In the genomic region with DNA sequence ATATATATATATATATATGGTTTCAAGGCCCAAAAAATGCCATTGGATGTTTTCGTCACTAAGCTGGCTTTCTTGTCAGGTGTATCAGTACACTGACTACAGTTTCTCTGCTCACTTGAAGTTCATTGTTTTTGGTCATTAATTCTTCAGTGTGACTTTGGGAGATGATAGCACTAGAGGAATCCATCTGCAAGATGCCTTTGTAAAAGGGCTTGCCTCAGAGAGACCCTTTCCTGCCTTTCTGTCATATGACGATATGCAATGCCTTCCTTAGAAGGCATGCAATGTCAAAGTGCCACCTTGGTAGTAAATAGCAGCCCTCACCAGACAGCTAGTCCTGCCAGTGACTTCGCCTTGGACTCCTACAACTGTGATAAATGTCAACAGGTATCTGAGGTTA, we compare ENCODE assay signal across 8 mouse cellular contexts. TPM values are rescaled to one million over a fixed set of nuclear protein-coding genes. Genes with fewer than 3 reads are reported as not detected.
DNase-seq lines count a peak whose midpoint lies in the region; ATAC-seq and TF ChIP-seq lines count a peak whose summit lies in the region.

No protein-coding gene starts in this region.

- TF ChIP-seq CTCF in hindbrain, postnatal 0 days (IDR thresholded peaks at IDR 0.05; ENCODE audit: low read depth), result no peak

- peaks cover 21% of the 10 kb centered on the region for H3K4me1 ChIP-seq in kidney, embryonic 15.5 days
- peaks cover 7% of the 10 kb centered on the region; the same call in 1 of the 2 replicates for H3K4me1 ChIP-seq in embryonic facial prominence, embryonic 11.5 days (ENCODE audit: control insufficient read depth, insufficient read depth, low read length)
- peaks cover 8% of the 10 kb centered on the region for H3K4me1 ChIP-seq in hindbrain, postnatal 0 days (ENCODE audit: insufficient read depth, low read length)
- peaks cover 30% of the 10 kb centered on the region for H3K4me1 ChIP-seq in midbrain, embryonic 15.5 days

- 0 out of 2 replicates have a peak overlapping the region, but pooled peaks have one; percentile 69 for H3K27ac ChIP-seq in kidney, embryonic 15.5 days
- H3K27ac ChIP-seq in embryonic facial prominence, embryonic 11.5 days (replicated peaks; ENCODE audit: low read depth, low read length), result no peak overlapping the region
- no peak overlapping the region for H3K27ac ChIP-seq in hindbrain, postnatal 0 days
- H3K27ac ChIP-seq in midbrain, embryonic 15.5 days, result 0 out of 2 replicates have a peak overlapping the region, but pooled peaks have one; percentile 48

- peaks cover 13% of the 10 kb centered on the region; the same call in 1 of the 2 replicates for H3K27me3 ChIP-seq in kidney, embryonic 15.5 days
- no peaks in the 10 kb centered on the region; the same call in 1 of the 2 replicates for H3K27me3 ChIP-seq in embryonic facial prominence, embryonic 11.5 days (ENCODE audit: control insufficient read depth, insufficient read depth, low read length)
- no peaks in the 10 kb centered on the region for H3K27me3 ChIP-seq in hindbrain, postnatal 0 days (ENCODE audit: insufficient read depth, low read length)
- 0 out of 2 replicates have a peak, but pooled peaks cover under 1% of the 10 kb centered on the region for H3K27me3 ChIP-seq in midbrain, embryonic 15.5 days (replicated peaks)

- H3K36me3 ChIP-seq in kidney, embryonic 15.5 days, result peaks cover 15% of the 10 kb centered on the region
- no peaks in the 10 kb centered on the region for H3K36me3 ChIP-seq in embryonic facial prominence, embryonic 11.5 days (replicated peaks; ENCODE audit: control insufficient read depth, insufficient read depth, low read depth, low read length)
- no peaks in the 10 kb centered on the region for H3K36me3 ChIP-seq in hindbrain, postnatal 0 days (ENCODE audit: insufficient read depth, low read length)
- H3K36me3 ChIP-seq in midbrain, embryonic 15.5 days (replicated peaks), result 0 out of 2 replicates have a peak, but pooled peaks cover 4% of the 10 kb centered on the region

- no peak for DNase-seq in kidney, adult 11 months
- DNase-seq in embryonic facial prominence, embryonic 11.5 days (ENCODE audit: low spot score), result no peak
- DNase-seq in hindbrain, postnatal 0 days (ENCODE audit: low spot score), result no peak
- DNase-seq in right cerebral cortex, postnatal 10 days (ENCODE audit: low spot score in 2 of 2), result no peak
- no peak for DNase-seq in adipocyte (ENCODE audit: low spot score)
- no peak for DNase-seq in kidney, adult 8-10 months

- peak overlapping the region; percentile 69 for H3K4me3 ChIP-seq in kidney, embryonic 15.5 days (replicated peaks)
- peak overlapping the region; percentile 97 for H3K4me3 ChIP-seq in embryonic facial prominence, embryonic 11.5 days (ENCODE audit: low read depth, low read length)
- peak overlapping the region; percentile 100; the same call in 1 of the 2 replicates for H3K4me3 ChIP-seq in hindbrain, postnatal 0 days (ENCODE audit: low read length)
- H3K4me3 ChIP-seq in midbrain, embryonic 15.5 days, result peak overlapping the region; percentile 97; the same call in 1 of the 2 replicates

- peak overlapping the region; percentile 62 for H3K4me2 ChIP-seq in kidney, embryonic 15.5 days
- H3K4me2 ChIP-seq in embryonic facial prominence, embryonic 11.5 days (ENCODE audit: low read depth, low read length), result peak overlapping the region; percentile 38
- peak overlapping the region; percentile 97 for H3K4me2 ChIP-seq in hindbrain, postnatal 0 days (ENCODE audit: low read depth, low read length)
- H3K4me2 ChIP-seq in midbrain, embryonic 15.5 days, result peak overlapping the region; percentile 91

- no peaks in the 10 kb centered on the region for H3K9me3 ChIP-seq in kidney, embryonic 15.5 days (replicated peaks)
- no peaks in the 10 kb centered on the region for H3K9me3 ChIP-seq in embryonic facial prominence, embryonic 11.5 days (replicated peaks; ENCODE audit: control insufficient read depth, low read length)
- no peaks in the 10 kb centered on the region for H3K9me3 ChIP-seq in hindbrain, postnatal 0 days (ENCODE audit: low read length)
- no peaks in the 10 kb centered on the region for H3K9me3 ChIP-seq in midbrain, embryonic 15.5 days

- H3K9ac ChIP-seq in kidney, embryonic 15.5 days, result peak overlapping the region; percentile 85; the same call in 1 of the 2 replicates
- no peak overlapping the region for H3K9ac ChIP-seq in embryonic facial prominence, embryonic 11.5 days (replicated peaks; ENCODE audit: low read length)
- H3K9ac ChIP-seq in hindbrain, postnatal 0 days (replicated peaks; ENCODE audit: low read length), result no peak overlapping the region
- no peak overlapping the region for H3K9ac ChIP-seq in midbrain, embryonic 15.5 days

- 60% methylated on average over 3 of the region's 3 CpGs for WGBS in kidney, embryonic 15.5 days
- 66% methylated on average over 3 of the region's 3 CpGs for WGBS in embryonic facial prominence, embryonic 11.5 days
- 64% methylated on average over 3 of the region's 3 CpGs for WGBS in hindbrain, postnatal 0 days
- 70% methylated on average over 3 of the region's 3 CpGs for WGBS in midbrain, embryonic 15.5 days

- ATAC-seq in kidney, embryonic 15.5 days (replicated peaks; ENCODE audit: low FRiP score), result no peak
- no peak; the same call in 1 of the 2 replicates for ATAC-seq in embryonic facial prominence, embryonic 11.5 days (replicated peaks; ENCODE audit: insufficient number of reproducible peaks, low FRiP score, low TSS enrichment, low read depth)
- no peak for ATAC-seq in hindbrain, postnatal 0 days
- peak; percentile 28 for ATAC-seq in midbrain, embryonic 15.5 days (replicated peaks)

RNA-seq across cellular contexts. Expression of a gene that starts 0.6 kb away (rescaled TPM):
- 403 and 425 TPM in 2 replicates for polyA plus RNA-seq in kidney, embryonic 15.5 days (2015; fragmentation: Nextera tagmentation; extraction: Ambion mirVana)
- 329 and 355 TPM in 2 replicates for polyA plus RNA-seq in embryonic facial prominence, embryonic 11.5 days (2014; fragmentation: Nextera tagmentation; extraction: Ambion mirVana)
- 225 and 245 TPM in 2 replicates for total RNA-seq in hindbrain, postnatal 0 days (2014; rRNA removed)
- polyA plus RNA-seq in hindbrain, postnatal 0 days (2015; fragmentation: Nextera tagmentation; extraction: Ambion mirVana), result 236 and 242 TPM in 2 replicates
- 310 and 326 TPM in 2 replicates for polyA plus RNA-seq in midbrain, embryonic 15.5 days (2015; fragmentation: Nextera tagmentation; extraction: Ambion mirVana)

RNA-seq across cellular contexts. Expression of a gene that starts 38.6 kb away (rescaled TPM):
- polyA plus RNA-seq in kidney, embryonic 15.5 days (2015; fragmentation: Nextera tagmentation; extraction: Ambion mirVana), result 212 and 224 TPM in 2 replicates
- 231 and 243 TPM in 2 replicates for polyA plus RNA-seq in embryonic facial prominence, embryonic 11.5 days (2014; fragmentation: Nextera tagmentation; extraction: Ambion mirVana)
- 88.3 and 90.0 TPM in 2 replicates for total RNA-seq in hindbrain, postnatal 0 days (2014; rRNA removed)
- polyA plus RNA-seq in hindbrain, postnatal 0 days (2015; fragmentation: Nextera tagmentation; extraction: Ambion mirVana), result 325 and 345 TPM in 2 replicates
- polyA plus RNA-seq in midbrain, embryonic 15.5 days (2015; fragmentation: Nextera tagmentation; extraction: Ambion mirVana), result 344 and 347 TPM in 2 replicates

Comparison
In these comparisons a context has a peak if more than half of its experiments do, and no peak if none do; other contexts are left out.
1. H3K27ac ChIP-seq: peak in kidney, embryonic 15.5 days (single experiment) and midbrain, embryonic 15.5 days (single experiment); none in embryonic facial prominence, embryonic 11.5 days (single experiment) and hindbrain, postnatal 0 days (single experiment).
2. H3K4me2 ChIP-seq: peak in every context shown above with its lines; median percentile 97 in hindbrain, postnatal 0 days; 91 in midbrain, embryonic 15.5 days; 62 in kidney, embryonic 15.5 days; 38 in embryonic facial prominence, embryonic 11.5 days.
3. Peak in every context shown above with its lines, with median percentiles within 50 percentile points of each other: H3K4me3 ChIP-seq.